Mouse (Mus musculus): ENCODE measurements at regions not wholly inside any gene's neighbourhood (a gene's known extent, or its start where the extent isn't known, plus 50 kb on each side); places are given as distances from the start of the nearest gene placed in this dataset.

DNA sequence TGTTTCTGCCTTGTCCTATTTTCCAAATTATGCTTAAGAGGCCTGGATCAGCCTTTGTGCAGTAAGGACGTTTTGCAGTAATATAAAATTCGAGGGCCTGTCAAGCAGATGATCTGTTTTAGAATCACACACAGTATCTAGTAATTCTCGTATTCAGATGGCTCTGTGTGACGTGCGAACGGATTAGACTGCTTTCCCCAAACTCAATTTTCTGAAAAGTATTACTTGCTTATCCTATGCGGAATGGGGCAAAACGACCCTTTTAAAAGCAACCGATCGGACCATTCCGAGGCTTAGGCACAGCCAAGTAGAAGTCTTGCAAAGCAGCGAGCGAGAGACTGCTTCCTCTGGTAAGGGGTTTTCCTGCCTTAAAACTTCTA is 115.1 kb upstream of the Cblb start:
- no peak overlapping the region for H3K4me2 ChIP-seq (replicated peaks; ENCODE audit: low read depth, low read length, severe bottlenecking)
- H3K27me3 ChIP-seq (ENCODE audit: control insufficient read depth, insufficient read depth, low read length) = no peaks in the 10 kb centered on the region
- ATAC-seq (ENCODE audit: low FRiP score, low read depth) (no peak), DNase-seq (ENCODE audit: low spot score) (no peak)
- H3K4me1 ChIP-seq (ENCODE audit: control insufficient read depth, insufficient read depth, low read length) = no peaks in the 10 kb centered on the region
- no peak overlapping the region for H3K27ac ChIP-seq (replicated peaks; ENCODE audit: low read depth, low read length)
- WGBS = 48% methylated on average over 13 of the region's 13 CpGs
- H3K9ac ChIP-seq (ENCODE audit: low read depth, low read length, severe bottlenecking) = no peak overlapping the region
- H3K36me3 ChIP-seq (ENCODE audit: control insufficient read depth, insufficient read depth, low read length) = no peaks in the 10 kb centered on the region
- no peak overlapping the region for H3K4me3 ChIP-seq (replicated peaks; ENCODE audit: low read length)
- TF ChIP-seq POLR2A (IDR thresholded peaks at IDR 0.05; ENCODE audit: borderline replicate concordance, extremely low read depth, insufficient read depth, insufficient read length) = no peak
- H3K9me3 ChIP-seq (ENCODE audit: control insufficient read depth, low read length) = no peaks in the 10 kb centered on the region

DNA sequence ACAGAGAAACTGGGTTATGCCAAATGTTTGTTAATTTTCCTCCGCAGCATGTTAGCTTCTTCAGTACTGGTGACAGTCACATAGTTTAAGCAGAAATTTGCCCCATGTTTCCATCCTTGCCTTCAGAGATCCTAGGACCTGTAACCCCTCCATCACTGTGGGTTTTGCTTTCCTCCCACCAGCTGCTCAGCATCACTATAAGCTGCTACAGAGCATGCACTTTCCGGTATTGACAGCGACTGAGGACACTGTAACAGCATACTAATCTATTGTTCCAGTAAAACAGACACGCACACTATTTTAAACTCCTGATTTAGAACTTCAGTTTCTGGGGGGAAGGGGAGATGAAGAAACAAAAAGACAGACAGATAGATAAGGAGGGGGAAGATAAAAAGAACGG is 114.7 kb upstream of the Cblb start:
- H3K27me3 ChIP-seq (ENCODE audit: control insufficient read depth, insufficient read depth, low read length) = no peaks in the 10 kb centered on the region
- no peak for TF ChIP-seq POLR2A (IDR thresholded peaks at IDR 0.05; ENCODE audit: borderline replicate concordance, extremely low read depth, insufficient read depth, insufficient read length)
- no peaks in the 10 kb centered on the region for H3K9me3 ChIP-seq (ENCODE audit: control insufficient read depth, low read length)
- no peaks in the 10 kb centered on the region for H3K4me1 ChIP-seq (ENCODE audit: control insufficient read depth, insufficient read depth, low read length)
- H3K4me2 ChIP-seq (replicated peaks; ENCODE audit: low read depth, low read length, severe bottlenecking) = no peak overlapping the region
- no peak overlapping the region for H3K9ac ChIP-seq (ENCODE audit: low read depth, low read length, severe bottlenecking)
- H3K4me3 ChIP-seq (replicated peaks; ENCODE audit: low read length) = no peak overlapping the region
- no peak overlapping the region for H3K27ac ChIP-seq (replicated peaks; ENCODE audit: low read depth, low read length)
- no peaks in the 10 kb centered on the region for H3K36me3 ChIP-seq (ENCODE audit: control insufficient read depth, insufficient read depth, low read length)
- ATAC-seq (ENCODE audit: low FRiP score, low read depth) (no peak), DNase-seq (ENCODE audit: low spot score) (no peak)
- WGBS = 69% methylated on average over 5 of the region's 5 CpGs

DNA sequence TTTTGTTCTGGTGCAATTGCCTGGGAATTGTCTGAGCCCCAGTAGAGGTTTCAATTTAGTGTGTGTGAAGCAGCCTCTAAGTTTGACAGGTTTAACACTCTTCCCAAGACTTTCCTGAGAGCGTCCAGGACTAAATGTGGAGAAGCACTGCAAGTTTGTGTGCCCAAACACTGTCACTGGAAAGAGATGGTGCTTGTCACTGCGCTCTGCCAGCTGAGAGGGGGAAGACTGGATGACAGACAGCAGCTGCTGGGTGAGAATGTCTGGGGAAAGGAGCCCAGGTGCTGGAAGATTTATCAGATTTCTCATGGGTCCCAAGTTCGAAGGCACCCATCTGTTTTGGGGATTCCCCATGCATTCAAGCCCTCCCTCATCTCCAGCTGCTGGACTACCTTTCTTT is 114.2 kb upstream of the Cblb start:
- H3K4me2 ChIP-seq (replicated peaks; ENCODE audit: low read depth, low read length, severe bottlenecking) = no peak overlapping the region
- no peaks in the 10 kb centered on the region for H3K9me3 ChIP-seq (ENCODE audit: control insufficient read depth, low read length)
- H3K9ac ChIP-seq (ENCODE audit: low read depth, low read length, severe bottlenecking) = no peak overlapping the region
- no peak overlapping the region for H3K4me3 ChIP-seq (replicated peaks; ENCODE audit: low read length)
- H3K4me1 ChIP-seq (ENCODE audit: control insufficient read depth, insufficient read depth, low read length) = no peaks in the 10 kb centered on the region
- 66% methylated on average over 3 of the region's 3 CpGs for WGBS
- TF ChIP-seq POLR2A (IDR thresholded peaks at IDR 0.05; ENCODE audit: borderline replicate concordance, extremely low read depth, insufficient read depth, insufficient read length) = no peak
- no peaks in the 10 kb centered on the region for H3K36me3 ChIP-seq (ENCODE audit: control insufficient read depth, insufficient read depth, low read length)
- DNase-seq (ENCODE audit: low spot score) = peak; percentile 11
- no peaks in the 10 kb centered on the region for H3K27me3 ChIP-seq (ENCODE audit: control insufficient read depth, insufficient read depth, low read length)
- H3K27ac ChIP-seq (replicated peaks; ENCODE audit: low read depth, low read length) = no peak overlapping the region
- no peak for ATAC-seq (ENCODE audit: low FRiP score, low read depth)

DNA sequence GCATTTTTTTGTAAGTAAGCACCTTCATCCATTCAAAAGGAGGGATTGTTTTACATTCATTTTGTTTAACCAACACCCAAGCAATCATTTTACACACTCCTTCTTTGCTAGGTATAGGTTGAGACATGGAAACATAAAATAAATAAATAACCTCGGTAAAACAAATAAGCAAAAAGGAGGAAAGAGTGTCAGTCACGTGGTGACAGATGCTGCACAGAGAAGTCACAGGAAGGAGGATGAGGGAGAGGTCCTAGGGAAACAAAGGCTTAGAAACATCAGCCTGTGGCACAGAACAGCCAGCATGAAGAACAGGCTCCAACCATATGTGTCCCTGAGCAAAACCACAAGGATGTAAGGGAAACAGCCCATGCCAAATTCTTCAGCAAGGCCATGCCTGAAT is 113.5 kb upstream of the Cblb start:
- Histone ChIP-seq H3K36me3 (ENCODE audit: control insufficient read depth, insufficient read depth, low read length) (no peaks in the 10 kb centered on the region), H3K27ac (replicated peaks; ENCODE audit: low read depth, low read length) (no peak overlapping the region), H3K4me1 (ENCODE audit: control insufficient read depth, insufficient read depth, low read length) (no peaks in the 10 kb centered on the region), H3K9ac (ENCODE audit: low read depth, low read length, severe bottlenecking) (no peak overlapping the region), H3K4me2 (replicated peaks; ENCODE audit: low read depth, low read length, severe bottlenecking) (no peak overlapping the region), H3K9me3 (ENCODE audit: control insufficient read depth, low read length) (no peaks in the 10 kb centered on the region), H3K4me3 (replicated peaks; ENCODE audit: low read length) (no peak overlapping the region), H3K27me3 (ENCODE audit: control insufficient read depth, insufficient read depth, low read length) (no peaks in the 10 kb centered on the region)
- ATAC-seq (ENCODE audit: low FRiP score, low read depth) = no peak
- no peak for TF ChIP-seq POLR2A (IDR thresholded peaks at IDR 0.05; ENCODE audit: borderline replicate concordance, extremely low read depth, insufficient read depth, insufficient read length)
- WGBS = 36% methylated on average over 2 of the region's 2 CpGs
- DNase-seq (ENCODE audit: low spot score) = no peak

DNA sequence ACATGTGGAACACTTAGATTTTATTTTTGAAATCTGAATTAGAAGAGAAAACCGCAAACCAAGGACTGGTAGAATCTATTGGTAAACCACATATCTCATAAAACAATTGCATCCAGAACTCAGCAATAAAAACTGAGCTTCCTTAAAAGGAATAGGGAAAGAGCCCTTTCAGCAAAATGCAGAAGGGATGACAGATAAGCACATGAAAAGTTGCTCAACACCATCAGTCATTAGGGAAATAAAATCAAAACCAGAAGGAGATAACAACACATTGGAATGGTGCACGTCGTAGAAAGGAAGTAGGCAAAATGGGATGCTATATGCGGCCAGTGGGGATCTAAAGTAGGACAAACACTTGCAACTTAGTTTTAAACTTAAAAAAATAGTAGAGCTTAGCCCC is 110.0 kb upstream of the Cblb start:
- no peaks in the 10 kb centered on the region for H3K9me3 ChIP-seq (ENCODE audit: control insufficient read depth, low read length)
- no peak for ATAC-seq (ENCODE audit: low FRiP score, low read depth)

DNA sequence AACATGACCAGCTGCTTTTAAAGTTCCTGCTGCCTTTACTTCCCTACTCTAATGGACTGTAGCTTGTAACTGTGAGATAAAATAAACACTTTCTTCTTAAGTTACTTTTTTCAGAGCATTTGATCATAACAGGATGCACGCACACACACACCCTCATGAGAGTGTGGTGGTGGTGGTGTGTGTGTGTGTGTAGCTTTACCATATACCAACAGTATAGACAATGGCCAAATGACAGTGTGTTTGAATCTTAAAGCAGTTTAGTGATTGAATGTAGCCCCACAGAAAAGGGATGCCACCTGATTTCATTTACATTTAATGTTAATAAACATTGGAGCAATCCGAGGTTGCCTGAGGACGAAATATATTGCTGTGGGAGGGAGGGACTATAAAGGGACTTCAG is 108.4 kb upstream of the Cblb start:
- DNase-seq (ENCODE audit: low spot score) (no peak), ATAC-seq (ENCODE audit: low FRiP score, low read depth) (no peak)
- Histone ChIP-seq H3K9ac (ENCODE audit: low read depth, low read length, severe bottlenecking) (no peak overlapping the region), H3K27me3 (ENCODE audit: control insufficient read depth, insufficient read depth, low read length) (no peaks in the 10 kb centered on the region), H3K27ac (replicated peaks; ENCODE audit: low read depth, low read length) (no peak overlapping the region), H3K36me3 (ENCODE audit: control insufficient read depth, insufficient read depth, low read length) (no peaks in the 10 kb centered on the region), H3K9me3 (ENCODE audit: control insufficient read depth, low read length) (no peaks in the 10 kb centered on the region), H3K4me1 (ENCODE audit: control insufficient read depth, insufficient read depth, low read length) (no peaks in the 10 kb centered on the region), H3K4me3 (replicated peaks; ENCODE audit: low read length) (no peak overlapping the region), H3K4me2 (replicated peaks; ENCODE audit: low read depth, low read length, severe bottlenecking) (no peak overlapping the region)
- WGBS = 63% methylated on average over 3 of the region's 3 CpGs
- TF ChIP-seq POLR2A (IDR thresholded peaks at IDR 0.05; ENCODE audit: borderline replicate concordance, extremely low read depth, insufficient read depth, insufficient read length) = no peak

More for the DNA sequence above, 110.0 kb upstream of the Cblb start:
- no peak overlapping the region for H3K27ac ChIP-seq (replicated peaks; ENCODE audit: low read depth, low read length)
- H3K4me1 ChIP-seq (ENCODE audit: control insufficient read depth, insufficient read depth, low read length) = no peaks in the 10 kb centered on the region
- no peak for TF ChIP-seq POLR2A (IDR thresholded peaks at IDR 0.05; ENCODE audit: borderline replicate concordance, extremely low read depth, insufficient read depth, insufficient read length)
- DNase-seq (ENCODE audit: low spot score) = no peak
- no peaks in the 10 kb centered on the region for H3K36me3 ChIP-seq (ENCODE audit: control insufficient read depth, insufficient read depth, low read length)
- H3K4me2 ChIP-seq (replicated peaks; ENCODE audit: low read depth, low read length, severe bottlenecking) = no peak overlapping the region
- no peaks in the 10 kb centered on the region for H3K27me3 ChIP-seq (ENCODE audit: control insufficient read depth, insufficient read depth, low read length)
- 62% methylated on average over 4 of the region's 4 CpGs for WGBS
- H3K9ac ChIP-seq (ENCODE audit: low read depth, low read length, severe bottlenecking) = no peak overlapping the region
- no peak overlapping the region for H3K4me3 ChIP-seq (replicated peaks; ENCODE audit: low read length)
